Mouse (Mus musculus) telencephalon, adult 2 months (tissue): ENCODE results near the gene Crtc3.
A peak's percentile ranks its signal among the peaks of the same experiment; 100 is the strongest.

Experiments used
- DNase-seq: peaks from one replicate; pipeline ENCODE4 v3.0.0-alpha.2; 2011; ENCODE audit warnings: low read depth, low spot score

Gene Crtc3

DNA sequence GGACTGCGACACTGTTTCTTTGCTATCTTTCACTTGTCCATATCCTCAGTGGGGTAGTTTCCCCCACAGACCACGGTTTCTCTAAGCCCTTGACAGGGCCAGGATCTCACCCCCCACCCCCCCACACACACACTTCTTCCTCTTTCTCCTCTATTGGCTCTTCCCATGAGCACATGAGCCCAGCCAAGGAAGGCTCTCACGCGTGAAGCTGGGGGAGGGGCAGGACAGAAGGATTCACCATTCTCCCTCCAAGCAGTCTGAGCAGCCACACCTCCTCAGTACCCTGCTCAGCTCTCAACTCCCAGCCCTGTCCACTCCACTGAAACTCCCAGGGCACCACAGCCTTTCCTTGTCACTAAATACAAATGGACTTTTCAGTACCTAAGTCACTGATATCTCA lies 47.2 kb downstream of the Crtc3 start:
- DNase-seq: no peak

DNA sequence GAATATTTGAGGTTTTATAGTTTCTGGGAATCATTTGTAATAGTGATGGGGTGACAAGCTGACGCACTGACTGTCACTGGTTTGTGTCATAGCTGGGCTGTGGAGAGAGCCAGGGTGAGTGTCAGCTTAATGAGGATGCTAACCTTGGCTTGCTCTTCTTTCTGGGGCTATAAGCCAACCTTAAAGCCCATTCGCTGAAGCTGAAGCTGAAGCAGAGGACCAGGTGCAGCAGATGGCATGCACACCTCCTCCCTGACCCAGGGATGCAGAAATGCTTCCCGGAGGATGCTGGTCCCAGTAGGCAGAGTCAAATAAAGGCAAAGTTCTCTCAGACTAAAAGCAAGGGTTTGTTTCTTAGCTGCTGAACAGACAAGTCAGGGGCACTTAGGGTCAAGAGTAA lies 48.7 kb downstream of the Crtc3 start:
- no peak for DNase-seq

DNA sequence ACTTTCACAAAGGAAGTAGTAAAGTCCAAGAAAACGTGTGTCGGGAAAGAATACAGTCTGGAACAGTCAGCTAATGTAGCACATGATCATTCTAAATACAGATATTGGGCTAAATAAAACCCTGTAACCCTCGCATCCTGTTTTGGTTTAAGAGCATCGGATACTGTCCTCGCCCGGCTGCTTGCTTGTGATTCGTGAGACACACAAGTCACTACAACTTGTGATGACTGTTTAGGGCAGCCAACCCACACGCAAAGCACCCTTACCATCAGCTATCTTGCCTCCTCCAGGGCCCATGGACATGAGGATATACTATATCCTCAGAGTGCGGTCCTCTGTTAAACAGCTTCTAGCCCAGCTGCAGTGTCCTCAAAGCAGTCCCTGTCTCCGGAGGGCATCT lies 50.2 kb downstream of the Crtc3 start:
- no peak for DNase-seq

- no peak for DNase-seq
These were observed 51.5 kb downstream of the Crtc3 start for GRCm38 (mm10) chr7:80636953-80637800.

GRCm38 (mm10) chr7:80636288-80636952 lies 52.3 kb downstream of the Crtc3 start:
- DNase-seq: no peak

DNA sequence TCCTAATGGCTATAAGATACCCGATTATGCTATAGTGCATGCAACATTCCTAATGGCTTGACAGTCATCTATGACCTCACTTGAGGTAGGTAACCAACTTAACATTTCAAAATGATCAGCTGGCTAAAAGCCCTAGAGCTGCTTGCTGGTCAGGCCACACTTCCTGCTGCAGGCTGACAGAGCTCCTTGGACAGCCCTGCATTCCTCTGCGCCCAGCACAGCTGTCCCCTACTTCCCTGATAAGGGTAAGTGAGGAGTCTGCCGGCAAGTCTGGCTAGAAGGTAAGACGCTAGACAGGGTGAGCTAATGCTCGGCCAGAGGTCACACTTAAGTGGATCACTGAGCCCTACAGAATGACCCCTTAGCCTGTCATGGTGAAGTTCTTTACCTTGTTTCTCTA lies 52.8 kb downstream of the Crtc3 start:
- no peak for DNase-seq

- no peak for DNase-seq
These were observed 53.9 kb downstream of the Crtc3 start for GRCm38 (mm10) chr7:80634741-80635140.

DNA sequence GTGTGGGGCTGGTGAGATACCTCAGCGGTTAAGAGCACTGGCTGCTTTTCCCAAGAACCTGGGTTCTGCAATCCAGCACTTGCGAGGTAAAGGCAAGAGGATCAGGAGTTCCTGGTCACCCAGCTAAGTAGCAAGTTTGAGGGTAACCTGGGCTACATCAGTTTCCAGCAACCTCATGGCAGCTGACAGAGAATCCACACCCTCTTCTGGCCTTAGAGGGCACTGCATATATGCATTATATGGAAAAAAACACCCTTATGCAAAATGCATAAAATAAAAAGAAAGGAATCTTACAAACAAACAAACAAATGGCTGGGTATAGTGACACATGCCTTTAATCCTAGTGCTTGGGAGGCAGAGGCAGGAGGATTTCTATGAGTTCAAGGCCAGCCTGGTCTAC lies 55.0 kb downstream of the Crtc3 start:
- no peak for DNase-seq

GRCm38 (mm10) chr7:80631993-80632392 lies 56.7 kb downstream of the Crtc3 start:
- DNase-seq: no peak

GRCm38 (mm10) chr7:80631405-80631804 lies 57.3 kb downstream of the Crtc3 start:
- no peak for DNase-seq

GRCm38 (mm10) chr7:80629369-80629768 lies 59.3 kb downstream of the Crtc3 start:
- no peak for DNase-seq

DNA sequence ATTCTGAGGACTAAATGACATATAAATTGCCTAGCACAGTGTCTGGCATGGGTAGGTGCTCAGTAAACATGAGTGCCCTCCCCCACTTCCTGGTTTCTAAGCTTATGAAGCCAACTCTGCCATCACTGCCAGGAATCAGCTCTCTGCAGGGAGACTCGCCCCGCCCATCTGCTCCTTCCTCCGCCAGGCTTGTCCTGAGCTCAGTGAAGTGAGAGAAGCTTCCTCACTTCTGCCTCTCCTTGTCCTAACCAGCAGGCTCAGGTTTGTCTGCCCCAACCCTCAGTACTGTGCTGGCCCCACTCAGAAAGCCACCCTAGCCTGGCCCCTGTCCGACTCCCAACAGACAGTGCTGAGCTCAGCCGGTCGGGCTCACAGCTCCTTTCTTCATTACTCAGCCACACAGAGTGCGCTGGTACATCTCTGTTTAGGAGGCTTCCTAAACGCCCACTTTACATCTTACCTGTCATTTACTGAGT lies 59.9 kb downstream of the Crtc3 start:
- peak; percentile 58 for DNase-seq

DNA sequence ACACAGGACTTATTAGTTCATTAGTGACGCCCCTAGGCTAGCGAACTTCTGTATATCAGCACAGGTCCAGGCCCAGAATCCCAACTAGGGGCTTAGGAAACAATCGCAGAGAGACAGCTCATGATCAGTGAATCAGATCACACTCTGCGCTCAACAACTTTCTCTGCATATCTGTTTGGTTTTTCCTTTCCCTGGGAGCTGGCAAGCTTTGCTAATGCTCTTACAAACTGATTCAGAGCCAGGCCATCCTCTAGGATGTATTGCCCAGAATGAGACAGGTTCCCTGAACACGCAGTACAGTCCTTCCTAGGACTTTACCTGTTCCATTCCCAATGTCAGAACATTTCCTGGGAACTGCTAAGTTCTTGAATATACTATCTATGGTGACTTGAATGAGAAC lies 61.7 kb downstream of the Crtc3 start:
- DNase-seq: no peak

DNA sequence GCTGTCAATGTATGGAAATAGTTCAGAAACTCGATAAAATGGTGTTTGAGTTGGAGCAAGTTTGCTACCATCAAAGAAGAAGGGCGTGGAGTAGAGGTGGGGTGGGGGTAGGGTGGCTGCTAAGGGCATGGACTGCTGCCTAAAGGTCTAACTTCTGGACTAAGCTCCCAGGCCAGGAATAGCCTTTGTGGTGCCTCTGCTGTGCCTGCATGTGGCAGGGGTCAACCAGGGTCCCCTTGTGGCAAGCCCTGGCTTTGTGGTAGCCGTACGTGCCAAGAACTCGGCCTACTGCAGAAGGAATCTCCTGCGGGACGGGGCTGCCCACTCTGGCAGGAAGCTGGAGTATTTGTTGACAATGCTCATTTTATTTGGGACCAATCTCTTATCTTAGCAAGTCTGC lies 62.8 kb downstream of the Crtc3 start:
- DNase-seq: no peak

DNA sequence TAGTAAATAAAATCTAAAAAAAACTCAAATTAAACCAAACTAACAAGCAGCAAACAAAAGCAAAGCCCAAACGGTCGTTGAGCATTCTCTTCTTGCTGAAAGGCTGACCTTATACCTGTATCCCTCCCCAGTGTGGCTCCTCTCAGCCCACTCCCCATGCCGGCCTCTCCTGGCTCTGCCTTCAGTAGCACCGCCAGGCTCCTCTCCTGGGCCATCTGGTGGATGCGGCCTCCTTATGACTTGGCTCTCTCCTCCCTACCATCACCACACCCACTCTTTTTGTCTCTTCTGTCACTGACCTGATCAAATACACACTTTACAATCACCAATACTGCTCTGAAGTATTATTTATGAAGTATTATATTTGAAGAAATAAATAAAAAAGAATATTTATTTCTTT lies 65.4 kb downstream of the Crtc3 start:
- no peak for DNase-seq

DNA sequence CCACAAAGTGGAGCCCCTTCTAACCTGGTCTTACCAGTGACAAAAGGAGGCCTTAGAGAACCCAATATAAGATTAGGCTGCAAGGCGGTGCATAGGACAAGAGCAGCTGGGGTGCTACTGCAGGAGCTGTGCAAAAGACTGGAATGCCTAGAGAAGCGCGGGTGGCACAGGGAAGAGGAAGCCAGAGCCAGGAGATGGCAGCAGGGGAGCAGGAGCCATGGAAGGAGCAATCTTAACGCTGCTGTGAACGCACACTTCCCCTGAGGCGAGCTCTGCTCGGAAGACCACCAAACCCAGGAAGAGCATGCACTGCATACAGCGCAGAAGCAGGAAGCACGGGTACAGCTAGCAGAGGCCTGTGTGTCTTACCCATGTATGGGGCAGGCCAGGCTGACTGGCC lies 72.6 kb downstream of the Crtc3 start:
- DNase-seq: no peak

GRCm38 (mm10) chr7:80614042-80614441 lies 74.6 kb downstream of the Crtc3 start:
- DNase-seq: no peak

- DNase-seq: no peak
These were observed 76.4 kb downstream of the Crtc3 start for GRCm38 (mm10) chr7:80612191-80612787.

DNA sequence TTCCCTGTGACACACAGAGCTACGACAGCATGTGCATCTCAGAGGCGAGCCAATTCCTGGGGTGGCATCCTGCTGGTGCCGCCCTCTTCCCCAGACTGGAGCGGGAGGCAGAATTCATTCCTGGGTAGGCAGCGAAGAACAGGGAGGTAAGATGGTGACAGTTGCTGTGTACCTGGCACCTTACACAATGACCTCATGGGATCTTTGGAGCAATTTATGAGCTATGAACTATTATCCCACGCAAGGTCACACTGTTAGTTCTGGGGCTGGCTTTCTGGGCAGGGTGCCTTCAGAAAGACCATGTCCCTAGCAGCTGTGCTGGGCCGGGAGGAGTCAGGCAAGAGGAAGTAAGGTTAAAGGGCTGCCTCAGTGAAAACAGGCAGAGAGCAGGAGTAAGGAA lies 77.0 kb downstream of the Crtc3 start:
- no peak for DNase-seq

DNA sequence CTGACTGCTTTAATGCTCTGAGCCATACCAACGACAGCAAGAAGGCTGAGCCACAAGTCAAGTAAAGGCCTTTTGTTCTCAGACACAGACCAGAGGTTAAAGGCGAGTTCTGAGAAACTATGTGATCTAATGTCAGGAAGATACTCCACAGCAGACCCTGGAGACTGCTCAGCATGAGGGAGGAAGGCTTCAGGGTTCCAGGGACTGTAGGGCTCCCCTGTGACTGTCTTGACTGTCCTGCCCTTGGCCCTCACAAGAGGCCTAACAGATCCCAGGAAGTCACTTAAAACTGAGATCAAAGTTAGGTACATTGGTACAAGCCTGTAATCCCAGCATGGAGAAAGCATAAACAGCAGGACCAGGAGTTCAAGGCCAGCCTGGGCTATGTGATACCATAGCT lies 81.2 kb downstream of the Crtc3 start:
- DNase-seq: no peak

GRCm38 (mm10) chr7:80606435-80606834 lies 82.2 kb downstream of the Crtc3 start:
- no peak for DNase-seq

GRCm38 (mm10) chr7:80605557-80605930 lies 83.1 kb downstream of the Crtc3 start:
- no peak for DNase-seq
